Mouse (Mus musculus) heart, embryonic 10.5 days (tissue): ENCODE results near the gene Elmsan1. TPM values are rescaled to one million over a fixed set of nuclear protein-coding genes. Genes with fewer than 3 reads are reported as not detected.
A peak's percentile ranks its signal among the peaks of the same experiment; 100 is the strongest.

Experiments
- DNase-seq: peaks from one replicate; pipeline ENCODE4 v3.0.0-alpha.2; 2017; ENCODE audit warnings: low spot score
- H3K27ac ChIP-seq: fragments of 300-500 bp; sonication (generic); 2 replicates; pipeline ENCODE4 v1.5.1; 2016; ENCODE audit warnings: mild to moderate bottlenecking
- H3K27me3 ChIP-seq: fragments of 300-500 bp; sonication (generic); 2 replicates; pipeline ENCODE4 v1.6.1; 2016; ENCODE audit warnings: mild to moderate bottlenecking; ENCODE audit not compliant: poor library complexity, insufficient read depth, severe bottlenecking
- H3K36me3 ChIP-seq: fragments of 300-500 bp; sonication (generic); 2 replicates; pipeline ENCODE4 v1.6.1; 2016; ENCODE audit warnings: mild to moderate bottlenecking, moderate library complexity
- H3K4me1 ChIP-seq: fragments of 300-500 bp; sonication (generic); 2 replicates; pipeline ENCODE4 v1.6.1; 2016; ENCODE audit warnings: mild to moderate bottlenecking
- H3K4me3 ChIP-seq: fragments of 300-500 bp; sonication (generic); 2 replicates; pipeline ENCODE4 v1.5.1; 2016; ENCODE audit warnings: mild to moderate bottlenecking, moderate library complexity
- H3K9me3 ChIP-seq: fragments of 300-500 bp; sonication (generic); 2 replicates; pipeline ENCODE4 v1.6.1; 2016; ENCODE audit warnings: mild to moderate bottlenecking, moderate library complexity
- WGBS: fragments of 180-500 bp; shearing (Covaris S2); methylation state at CpG from one replicate; pipeline ENCODE4 v1.1.7; 2016; 5-methylcytosine and 5-hydroxymethylcytosine counted together
- polyA plus RNA-seq: library from polyadenylated mRNA; unstranded; fragments of >200 nt; fragmentation: Nextera tagmentation; extraction: Ambion mirVana; gene quantifications from 2 replicates; pipeline ENCODE4 v1.2.1, GENCODE M21; 2016

Gene Elmsan1
- polyA plus RNA-seq, 1 experiment from 2014 or later = 10.5 TPM

DNA sequence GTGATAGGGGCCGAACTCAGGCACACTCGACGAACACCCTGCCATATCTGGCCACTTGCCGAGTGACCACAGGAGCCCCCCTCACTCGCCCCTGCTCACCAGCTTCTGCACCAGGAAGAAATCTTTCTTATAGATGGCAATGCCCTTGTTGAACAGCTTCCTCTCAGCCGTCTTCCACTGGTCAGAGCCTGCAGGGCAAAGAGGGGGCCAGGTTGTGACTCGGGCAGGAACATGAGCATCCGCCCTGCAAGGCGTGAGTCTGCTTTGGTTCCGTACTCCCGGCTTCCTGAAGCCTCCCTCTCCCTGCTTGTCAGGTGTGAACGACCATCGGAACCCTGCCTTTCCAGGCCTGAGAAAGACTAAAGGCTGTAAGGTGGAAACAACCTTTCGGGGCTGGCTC is 60.5 kb downstream of the Elmsan1 start:
- Histone ChIP-seq H3K4me1 (peaks cover 47% of the 10 kb centered on the region), H3K27me3 (no peaks in the 10 kb centered on the region), H3K9me3 (no peaks in the 10 kb centered on the region), H3K27ac (peak overlapping the region; percentile 68), H3K4me3 (no peak overlapping the region), H3K36me3 (peaks cover 87% of the 10 kb centered on the region)
- WGBS = 63% methylated on average over 14 of the region's 14 CpGs
- no peak for DNase-seq

DNA sequence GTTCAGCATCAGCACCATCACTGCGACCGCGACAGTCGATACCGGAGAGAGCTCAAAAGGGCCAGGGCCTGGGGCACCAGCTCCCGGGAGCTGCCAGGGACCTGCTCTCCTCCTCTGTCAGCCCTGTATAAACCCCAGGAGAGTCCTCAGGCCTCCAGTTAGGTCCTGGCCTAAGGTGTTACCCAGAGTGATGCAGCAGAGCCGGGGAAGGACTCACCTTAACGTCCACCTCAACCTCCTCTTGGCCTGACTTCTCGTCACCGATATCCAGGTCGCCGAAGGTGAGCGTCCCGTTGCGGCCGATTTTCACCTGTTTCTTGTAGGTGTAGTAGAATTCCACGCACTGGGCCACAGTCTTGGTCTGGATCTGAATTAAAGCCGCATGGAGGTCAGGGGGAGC is 62.5 kb downstream of the Elmsan1 start:
- Histone ChIP-seq H3K36me3 (peaks cover 94% of the 10 kb centered on the region), H3K4me1 (peaks cover 56% of the 10 kb centered on the region), H3K27me3 (no peaks in the 10 kb centered on the region), H3K9me3 (no peaks in the 10 kb centered on the region), H3K27ac (no peak overlapping the region), H3K4me3 (no peak overlapping the region)
- no peak for DNase-seq
- 92% methylated on average over 18 of the region's 18 CpGs for WGBS

GRCm38 (mm10) chr12:84155523-84155871 is 63.2 kb downstream of the Elmsan1 start:
- no peak overlapping the region for H3K4me3 ChIP-seq
- no peaks in the 10 kb centered on the region for H3K9me3 ChIP-seq
- no peaks in the 10 kb centered on the region for H3K27me3 ChIP-seq
- peaks cover 56% of the 10 kb centered on the region for H3K4me1 ChIP-seq
- 73% methylated on average over 2 of the region's 2 CpGs for WGBS
- peaks cover 89% of the 10 kb centered on the region for H3K36me3 ChIP-seq
- DNase-seq = no peak
- no peak overlapping the region for H3K27ac ChIP-seq

GRCm38 (mm10) chr12:84154786-84155522 is 63.7 kb downstream of the Elmsan1 start:
- no peaks in the 10 kb centered on the region for H3K9me3 ChIP-seq
- peaks cover 59% of the 10 kb centered on the region for H3K4me1 ChIP-seq
- no peaks in the 10 kb centered on the region for H3K27me3 ChIP-seq
- no peak for DNase-seq
- no peak overlapping the region for H3K4me3 ChIP-seq
- WGBS = 53% methylated on average over 11 of the region's 11 CpGs
- H3K27ac ChIP-seq = peak overlapping the region; percentile 62
- peaks cover 84% of the 10 kb centered on the region for H3K36me3 ChIP-seq

- H3K9me3 ChIP-seq = no peaks in the 10 kb centered on the region
- 78% methylated on average over 6 of the region's 6 CpGs for WGBS
- H3K27me3 ChIP-seq = no peaks in the 10 kb centered on the region
- no peak overlapping the region for H3K27ac ChIP-seq
- no peak for DNase-seq
- H3K36me3 ChIP-seq = peaks cover 71% of the 10 kb centered on the region
- H3K4me1 ChIP-seq = peaks cover 62% of the 10 kb centered on the region
- no peak overlapping the region for H3K4me3 ChIP-seq
Measured at GRCm38 (mm10) chr12:84153414-84153813, 65.3 kb downstream of the Elmsan1 start.

DNA sequence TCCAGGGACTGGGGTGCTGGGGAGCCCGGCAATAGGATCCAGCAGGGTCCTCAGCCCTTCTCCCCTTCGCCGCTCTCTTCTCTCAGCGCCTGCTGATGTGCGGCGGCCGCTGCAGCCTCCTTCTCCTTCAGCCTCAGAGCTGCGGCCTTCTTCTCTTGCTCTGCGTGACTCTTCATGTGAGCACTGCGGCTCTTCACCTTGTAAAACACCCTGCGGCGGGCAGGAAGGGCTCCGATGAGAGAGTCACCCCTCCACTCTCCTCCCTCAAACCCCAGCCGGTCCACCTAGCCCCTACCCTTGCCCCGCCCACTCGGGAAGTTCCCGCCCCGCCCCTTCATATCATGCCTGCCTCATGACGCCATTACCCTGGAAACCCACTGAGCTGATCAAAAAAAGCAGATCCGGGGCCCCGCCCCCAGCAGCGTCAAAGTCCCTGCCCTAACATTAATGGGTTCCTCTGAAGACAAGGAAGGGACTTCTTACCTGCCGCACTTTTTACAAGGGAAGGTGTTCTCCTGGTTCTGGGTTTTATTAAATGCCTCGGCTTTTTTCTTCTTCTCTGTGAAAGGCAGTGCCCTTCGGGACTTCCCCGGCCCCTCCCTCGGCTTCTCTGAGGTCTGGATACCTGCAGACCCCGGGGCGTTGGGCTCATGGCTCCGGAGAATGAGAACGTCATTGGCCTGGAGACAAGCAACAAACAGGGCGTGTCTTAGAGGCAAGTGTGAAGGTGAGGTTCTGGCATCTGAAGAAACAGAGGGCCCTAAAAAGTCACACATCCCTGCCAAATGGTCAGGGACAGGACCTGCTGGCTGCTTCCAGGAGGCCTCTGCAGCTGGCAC is 66.1 kb downstream of the Elmsan1 start:
- Histone ChIP-seq H3K27me3 (no peaks in the 10 kb centered on the region), H3K4me1 (peaks cover 62% of the 10 kb centered on the region), H3K4me3 (no peak overlapping the region), H3K9me3 (no peaks in the 10 kb centered on the region), H3K27ac (peak overlapping the region; percentile 79; the same call in 1 of the 2 replicates), H3K36me3 (peaks cover 63% of the 10 kb centered on the region)
- DNase-seq = no peak
- WGBS = 66% methylated on average over 32 of the region's 32 CpGs

DNA sequence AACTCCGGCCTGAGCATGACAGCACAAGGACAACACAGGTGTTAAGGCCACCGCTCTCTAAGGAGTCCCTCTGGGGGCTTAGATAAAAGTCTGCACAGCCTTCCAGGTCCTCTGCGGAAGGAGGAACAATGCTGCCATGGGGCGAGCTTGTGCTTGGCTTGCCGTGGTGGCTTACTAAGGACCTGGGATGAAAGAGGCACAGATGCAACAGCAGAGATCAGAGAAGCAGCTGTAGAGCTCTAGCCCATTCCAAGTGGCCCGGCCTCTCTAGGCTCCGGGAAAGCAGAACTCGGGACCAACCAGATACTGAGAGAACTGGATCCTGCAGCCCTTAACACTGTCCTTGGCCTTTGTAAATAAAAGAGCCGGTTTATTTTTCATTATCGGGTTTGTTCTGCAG is 66.8 kb downstream of the Elmsan1 start:
- DNase-seq = no peak
- Histone ChIP-seq H3K4me3 (0 out of 2 replicates have a peak overlapping the region, but pooled peaks have one; percentile 19), H3K36me3 (peaks cover 56% of the 10 kb centered on the region), H3K9me3 (no peaks in the 10 kb centered on the region), H3K4me1 (peaks cover 64% of the 10 kb centered on the region), H3K27ac (peak overlapping the region; percentile 79), H3K27me3 (no peaks in the 10 kb centered on the region)
- 78% methylated on average over 10 of the region's 10 CpGs for WGBS

GRCm38 (mm10) chr12:84150976-84151375 is 67.7 kb downstream of the Elmsan1 start:
- Histone ChIP-seq H3K9me3 (no peaks in the 10 kb centered on the region), H3K4me3 (0 out of 2 replicates have a peak overlapping the region, but pooled peaks have one; percentile 19), H3K36me3 (peaks cover 47% of the 10 kb centered on the region), H3K4me1 (peaks cover 67% of the 10 kb centered on the region), H3K27me3 (no peaks in the 10 kb centered on the region), H3K27ac (peak overlapping the region; percentile 79)
- 23% methylated on average over 6 of the region's 6 CpGs for WGBS
- peak; percentile 91 for DNase-seq

GRCm38 (mm10) chr12:84149971-84150370 is 68.7 kb downstream of the Elmsan1 start:
- peak overlapping the region; percentile 17 for H3K27ac ChIP-seq
- H3K27me3 ChIP-seq = no peaks in the 10 kb centered on the region
- peaks cover 64% of the 10 kb centered on the region for H3K4me1 ChIP-seq
- 92% methylated on average over 15 of the region's 15 CpGs for WGBS
- no peaks in the 10 kb centered on the region for H3K9me3 ChIP-seq
- H3K4me3 ChIP-seq = no peak overlapping the region
- DNase-seq = no peak
- peaks cover 37% of the 10 kb centered on the region for H3K36me3 ChIP-seq

GRCm38 (mm10) chr12:84148622-84149012 is 70.1 kb downstream of the Elmsan1 start:
- no peaks in the 10 kb centered on the region for H3K9me3 ChIP-seq
- no peaks in the 10 kb centered on the region for H3K27me3 ChIP-seq
- peaks cover 26% of the 10 kb centered on the region for H3K36me3 ChIP-seq
- peaks cover 59% of the 10 kb centered on the region for H3K4me1 ChIP-seq
- H3K4me3 ChIP-seq = peak overlapping the region; percentile 71
- H3K27ac ChIP-seq = peak overlapping the region; percentile 81; the same call in 1 of the 2 replicates
- WGBS = 24% methylated on average over 10 of the region's 10 CpGs
- no peak for DNase-seq

DNA sequence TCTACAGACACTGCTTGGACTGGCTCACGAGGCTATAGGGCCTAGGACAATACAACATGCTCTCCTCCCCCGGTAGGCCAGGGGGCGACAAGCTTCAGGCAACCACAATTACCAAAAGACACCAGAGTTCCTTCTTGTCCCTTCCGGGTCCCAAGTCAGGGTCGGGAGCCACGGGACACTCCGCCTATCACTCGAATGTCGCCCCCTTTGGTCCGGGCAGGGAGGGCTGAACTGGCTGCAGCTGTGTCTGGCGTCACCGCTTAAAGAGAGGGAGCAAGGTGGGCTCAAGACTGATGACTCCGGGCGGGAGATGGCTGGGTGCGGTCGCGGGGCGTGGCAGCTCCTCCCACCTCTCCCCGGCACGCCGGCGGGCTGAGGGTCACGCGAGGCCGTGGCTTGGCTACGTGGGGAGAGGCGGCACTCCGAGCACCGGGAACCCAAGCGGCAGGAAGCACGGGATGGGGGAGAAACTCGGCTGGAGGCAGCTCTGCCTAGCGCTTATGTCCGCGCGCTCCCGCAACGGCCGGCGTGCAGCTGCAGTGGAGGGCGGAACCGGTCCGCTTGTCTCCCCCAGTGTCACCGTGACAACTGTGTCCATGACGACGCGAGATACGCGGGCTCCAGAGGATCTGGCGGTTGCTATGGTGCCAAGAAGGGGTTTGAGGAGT is 70.6 kb downstream of the Elmsan1 start, which contains the start of gene Pnma1:
Gene Pnma1, minus strand, starts transcription at position 536 of the 668 bp plus-strand sequence.
- H3K36me3 ChIP-seq = peaks cover 21% of the 10 kb centered on the region
- peak within 1 kb of the TSS; percentile 81 for H3K27ac ChIP-seq
- DNase-seq = peak; percentile 94
- peak within 1 kb of the TSS; percentile 71 for H3K4me3 ChIP-seq
- peaks cover 55% of the 10 kb centered on the region for H3K4me1 ChIP-seq
- 1% methylated on average over 50 of the region's 50 CpGs for WGBS
- H3K9me3 ChIP-seq = no peaks in the 10 kb centered on the region
- no peaks in the 10 kb centered on the region for H3K27me3 ChIP-seq

- Histone ChIP-seq H3K9me3 (no peaks in the 10 kb centered on the region), H3K36me3 (peaks cover 8% of the 10 kb centered on the region; the same call in 1 of the 2 replicates), H3K27me3 (no peaks in the 10 kb centered on the region), H3K27ac (no peak overlapping the region), H3K4me1 (peaks cover 5% of the 10 kb centered on the region; the same call in 1 of the 2 replicates), H3K4me3 (no peak overlapping the region)
- 76% methylated on average over 14 of the region's 14 CpGs for WGBS
- no peak for DNase-seq
Measured at GRCm38 (mm10) chr12:84142281-84143050, 76.2 kb downstream of the Elmsan1 start.
